Mouse (Mus musculus): ENCODE results near the gene Olfr70. TPM values are rescaled to one million over a fixed set of nuclear protein-coding genes. Genes with fewer than 3 reads are reported as not detected.

Olfr70 gene
- not detected for total RNA-seq (2022)

- DNase-seq = no peak
Measured at GRCm38 (mm10) chr4:43700707-43701106, at the start of gene Olfr70. Gene Olfr70, minus strand, starts transcription at chr4:43700807.

GRCm38 (mm10) chr4:43745187-43745586, 44.6 kb upstream of the Olfr70 start:
- DNase-seq = no peak

DNA sequence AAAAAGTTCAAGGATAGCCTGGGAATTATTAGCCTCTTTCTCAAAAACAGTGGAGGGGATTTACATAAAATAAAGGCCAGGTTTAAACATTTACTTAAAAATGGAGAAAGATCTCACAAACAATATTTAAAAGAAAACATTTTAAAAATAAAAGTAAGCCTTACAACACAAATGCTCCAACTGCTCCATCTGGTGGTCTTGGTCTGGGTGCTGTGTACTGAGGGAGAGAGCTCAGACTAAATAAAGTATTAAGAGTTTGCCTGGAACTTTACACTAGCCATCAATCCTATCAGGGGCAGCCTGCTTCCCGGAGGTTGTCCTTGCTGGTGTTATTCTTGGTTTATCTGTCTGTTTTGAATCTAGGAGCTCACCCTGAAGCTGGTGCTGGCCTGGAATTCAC, 42.5 kb upstream of the Olfr70 start:
- DNase-seq = no peak

- no peak for DNase-seq
Measured at GRCm38 (mm10) chr4:43742637-43743036, 42.0 kb upstream of the Olfr70 start.

DNA sequence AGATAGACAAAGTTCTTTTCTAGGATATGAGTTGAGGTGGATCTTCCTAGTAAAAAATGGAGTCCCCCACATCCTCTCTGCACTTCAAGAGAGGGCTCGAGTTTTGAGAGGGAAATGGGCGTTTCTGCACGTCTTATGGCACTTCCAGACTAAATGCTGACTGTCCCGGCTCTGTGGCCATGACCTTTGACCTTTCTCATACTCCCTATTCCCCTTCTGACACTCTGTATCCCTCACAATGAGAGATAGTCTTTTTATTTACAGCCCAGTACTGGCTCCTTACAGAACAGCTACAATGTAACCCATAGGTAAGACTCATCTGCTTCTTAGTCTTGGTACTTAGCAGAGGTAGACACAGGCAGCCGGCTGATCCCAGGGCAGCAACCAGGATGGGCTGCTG, 40.9 kb upstream of the Olfr70 start:
- DNase-seq = no peak

DNA sequence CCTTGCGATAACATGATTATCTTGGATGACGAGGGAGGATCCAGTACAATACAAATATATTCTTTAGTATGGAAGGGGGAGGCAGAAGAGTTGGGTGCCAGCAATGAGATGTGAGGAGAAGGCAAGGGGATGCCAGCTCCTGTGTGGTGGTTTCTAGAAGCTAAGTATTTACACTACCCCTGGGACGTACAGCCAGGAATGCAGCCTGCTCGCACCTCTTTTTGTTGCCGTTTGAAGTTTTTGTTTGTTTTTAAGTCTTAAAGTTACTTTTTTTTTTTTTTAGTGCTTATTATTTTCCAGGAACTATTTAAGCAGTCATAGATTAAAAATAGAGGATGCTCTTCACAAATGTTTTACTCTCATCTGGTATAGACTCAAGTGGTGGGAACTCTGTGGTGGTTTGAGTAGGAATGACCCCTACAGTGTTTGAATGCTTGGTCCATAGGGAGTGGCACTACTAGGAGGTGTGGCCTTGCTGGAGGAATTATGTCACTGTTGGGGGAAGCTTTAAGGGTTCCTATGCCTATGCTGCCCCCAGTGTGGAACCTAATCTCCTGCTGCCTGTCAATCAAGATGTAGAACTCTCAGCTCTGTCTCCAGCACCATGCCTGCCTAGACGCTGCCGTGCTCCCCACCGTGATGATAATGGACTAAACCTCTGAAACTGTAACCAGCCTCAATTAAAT, 38.5 kb upstream of the Olfr70 start:
- DNase-seq = no peak

DNA sequence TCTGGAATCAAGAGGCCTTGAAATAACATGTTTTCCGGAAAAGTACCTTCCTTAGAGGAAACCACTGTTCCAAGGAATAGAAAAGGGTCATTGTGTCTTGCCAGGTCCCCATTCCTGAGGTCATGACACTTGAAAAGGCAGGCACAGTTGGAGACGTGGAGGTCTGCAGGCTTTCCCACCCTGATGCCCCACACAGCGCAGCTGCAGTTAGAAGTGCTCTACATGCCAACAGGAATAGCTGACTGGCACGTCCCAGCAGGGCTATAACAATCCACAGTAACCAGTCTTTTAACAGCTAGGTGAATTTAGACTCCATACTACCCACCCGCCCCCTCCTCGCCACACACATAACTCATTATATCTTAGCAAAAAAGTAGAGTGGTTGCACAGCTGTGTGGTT, 36.5 kb upstream of the Olfr70 start:
- no peak for DNase-seq

DNA sequence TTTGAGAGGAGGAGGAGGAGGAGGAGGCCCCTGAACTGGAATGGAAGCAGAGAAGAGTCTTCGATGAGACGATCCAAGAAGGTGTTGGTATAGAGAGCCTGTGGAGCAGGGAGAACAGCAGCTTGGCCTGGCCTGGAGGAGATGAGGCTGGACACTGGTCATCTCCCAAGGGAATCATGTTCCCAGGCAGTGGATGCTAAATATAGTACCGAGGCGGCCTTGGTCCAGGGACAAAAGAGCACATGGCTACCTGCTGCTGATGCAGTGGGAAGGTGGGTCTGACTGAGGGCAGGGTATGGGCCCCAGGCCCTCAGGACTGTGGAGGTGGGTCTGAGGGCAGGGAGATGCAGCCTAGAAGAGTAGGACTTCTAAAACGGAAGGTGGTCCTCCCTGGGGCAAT, 32.6 kb upstream of the Olfr70 start:
- no peak for DNase-seq

DNA sequence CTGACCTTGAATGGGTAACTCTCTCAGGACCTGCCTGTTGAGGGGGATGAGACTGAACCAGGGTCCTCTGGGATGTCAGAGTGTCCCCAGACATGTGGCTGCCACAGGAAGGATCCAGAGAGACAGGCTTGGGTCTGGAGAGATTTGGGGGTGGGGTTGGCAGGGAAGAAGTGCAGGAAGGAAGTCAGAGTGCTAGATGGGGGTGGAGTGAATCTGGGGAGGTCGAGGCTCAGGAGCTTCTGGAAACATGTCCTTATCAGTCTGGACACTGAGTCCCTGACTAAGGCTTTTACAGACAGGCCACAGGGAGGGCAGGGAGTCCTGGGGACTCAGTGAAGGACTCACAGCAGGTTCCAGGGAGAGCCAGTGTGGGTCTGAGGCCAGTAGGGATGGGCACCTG, 31.6 kb upstream of the Olfr70 start:
- no peak for DNase-seq

- DNase-seq = no peak
Measured at GRCm38 (mm10) chr4:43730750-43731297, 30.2 kb upstream of the Olfr70 start.

GRCm38 (mm10) chr4:43729794-43730550, 29.4 kb upstream of the Olfr70 start, which contains the start of gene Spaar:
Gene Spaar, plus strand, starts transcription at chr4:43730034.
- DNase-seq = no peak

GRCm38 (mm10) chr4:43729126-43729525, 28.5 kb upstream of the Olfr70 start:
- no peak for DNase-seq

- DNase-seq = peak; percentile 68
Measured at GRCm38 (mm10) chr4:43728576-43728954, 28.0 kb upstream of the Olfr70 start.

DNA sequence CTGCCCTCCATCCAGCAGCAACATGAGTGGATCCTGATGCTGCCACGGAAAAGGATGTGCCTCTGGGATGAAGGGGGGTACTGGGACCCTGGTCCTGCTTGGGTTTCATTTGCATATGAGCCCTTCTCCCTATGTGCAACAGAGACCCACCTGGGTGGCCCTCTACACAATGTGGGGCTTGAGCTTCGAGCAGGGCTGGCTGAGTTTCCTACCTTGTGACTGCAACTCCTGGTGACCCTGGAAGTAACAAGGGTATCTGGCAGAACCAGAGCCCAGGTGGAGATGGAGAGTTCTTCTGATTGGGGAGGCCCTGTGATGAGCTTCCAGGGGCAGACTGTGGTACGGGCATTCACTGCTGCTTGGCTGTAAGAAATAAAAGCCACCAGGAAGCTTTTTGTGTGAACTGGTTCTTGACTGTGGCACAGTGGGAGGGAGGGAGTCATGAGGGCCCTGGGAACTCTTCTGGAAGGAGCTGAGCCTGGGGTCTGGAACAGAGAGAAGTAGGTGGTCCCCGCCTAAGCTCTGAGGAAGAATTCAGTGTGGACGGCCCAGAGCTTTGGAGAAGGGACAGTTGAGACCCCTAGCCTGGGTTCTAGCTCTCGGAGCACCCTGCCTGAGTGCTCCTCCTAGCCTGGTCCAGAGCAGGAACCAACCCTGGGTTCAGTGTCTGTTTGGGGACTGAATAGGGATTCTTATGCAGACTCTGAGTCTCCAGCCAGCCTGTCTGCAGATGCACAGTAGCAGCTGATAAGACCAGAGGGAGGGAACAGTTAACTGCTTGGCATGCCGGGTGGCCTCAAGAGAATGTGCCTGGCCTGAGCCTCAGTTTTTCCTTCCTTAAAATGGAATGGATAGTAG, 27.3 kb upstream of the Olfr70 start:
- DNase-seq = no peak

DNA sequence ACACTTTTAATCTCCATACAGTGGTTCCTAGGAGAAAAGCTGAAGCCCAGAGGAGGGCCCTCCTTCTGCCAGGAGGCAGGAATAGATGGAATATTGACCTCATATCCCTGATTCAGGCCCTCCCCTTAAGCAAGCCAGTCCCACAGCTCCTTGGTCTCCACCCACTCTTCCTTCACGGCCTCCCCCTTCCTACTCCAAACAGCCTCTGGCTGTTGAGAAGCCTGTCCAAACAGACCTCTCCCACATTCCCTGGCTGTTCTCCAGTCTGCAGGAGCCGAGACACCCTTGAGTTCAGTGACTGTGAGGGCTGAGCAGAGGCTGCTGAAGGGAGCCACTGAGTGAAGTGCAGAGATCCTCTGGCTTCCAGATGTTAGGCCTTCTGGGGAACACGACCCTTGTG, 26.4 kb upstream of the Olfr70 start, which contains the start of gene Hrct1:
Gene Hrct1 (plus strand): TSS at position 194 of the 400 bp plus-strand sequence.
- DNase-seq = peak; percentile 68

- no peak for DNase-seq
Measured at GRCm38 (mm10) chr4:43726228-43726993, 25.8 kb upstream of the Olfr70 start.

DNA sequence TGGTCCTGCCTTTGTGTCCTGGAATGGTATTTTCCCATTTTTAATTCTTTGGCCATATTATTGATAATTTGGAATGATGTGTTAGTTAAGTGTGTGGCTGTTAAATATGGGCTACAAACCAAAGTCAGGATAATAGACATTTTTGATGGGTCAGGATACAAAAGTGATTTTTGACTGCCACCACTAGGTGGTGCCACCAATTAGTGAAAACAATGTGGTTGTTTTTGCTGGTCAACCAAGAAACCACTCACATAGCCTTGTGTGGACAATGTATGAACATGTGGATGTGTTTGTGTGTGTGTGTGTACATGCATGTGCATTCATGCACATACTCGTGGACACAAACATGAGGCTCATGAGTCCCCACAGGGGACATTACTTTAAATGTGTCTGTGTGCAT, 24.2 kb upstream of the Olfr70 start:
- no peak for DNase-seq

DNA sequence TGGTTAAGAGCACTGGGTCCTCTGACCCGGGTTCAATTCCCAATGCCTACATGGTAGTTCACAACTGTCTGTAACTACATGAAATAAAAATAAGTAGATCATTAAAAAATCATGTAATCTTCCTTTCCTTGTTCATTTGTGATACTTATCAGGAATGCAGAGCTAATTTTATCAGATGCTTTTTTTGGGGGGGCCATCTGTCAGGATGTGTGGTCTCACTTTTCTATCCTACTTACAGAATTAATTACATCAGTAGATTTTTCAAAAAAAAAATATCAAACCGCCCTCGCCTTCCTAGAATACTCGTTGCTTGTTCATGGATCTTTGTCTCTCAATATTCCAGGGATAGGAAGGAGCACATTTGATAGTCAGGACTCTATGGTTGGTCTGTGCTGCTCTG, 21.6 kb upstream of the Olfr70 start:
- DNase-seq = no peak

DNA sequence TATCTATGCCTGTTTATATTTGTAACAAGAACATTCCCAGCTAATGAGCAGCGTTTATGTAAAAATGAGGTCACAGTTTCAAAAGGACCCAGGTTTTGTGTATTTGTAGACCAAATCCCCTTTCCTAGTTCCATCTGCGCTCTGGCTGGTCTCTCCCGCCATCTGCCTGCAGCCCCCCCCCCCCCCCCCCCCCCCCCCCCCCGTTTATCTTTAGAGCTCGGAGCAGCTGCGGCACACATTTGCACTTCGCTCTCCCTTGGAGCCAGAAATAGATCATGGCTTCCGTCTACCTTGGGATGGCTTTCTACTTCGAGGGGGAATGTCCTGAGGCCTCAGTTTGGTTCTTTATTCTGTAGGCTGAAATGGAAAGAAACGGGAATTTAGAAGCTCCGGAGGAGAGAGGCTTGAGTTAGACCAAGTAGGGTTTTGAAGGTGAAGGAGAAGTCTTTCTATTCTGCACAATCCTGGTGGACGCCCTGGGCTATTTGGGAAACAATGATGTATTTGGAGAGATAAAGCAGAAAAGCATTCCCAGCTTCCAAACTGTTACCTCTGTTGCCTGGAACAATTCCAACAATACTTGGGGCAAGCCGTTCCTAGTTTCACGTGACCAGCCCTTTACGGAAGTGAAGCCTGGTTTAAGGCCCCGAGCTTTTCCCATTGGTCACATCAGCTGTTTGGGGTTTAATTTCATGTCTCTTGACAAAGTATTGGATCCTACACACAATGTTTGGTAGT, 20.1 kb upstream of the Olfr70 start:
- DNase-seq = no peak

DNA sequence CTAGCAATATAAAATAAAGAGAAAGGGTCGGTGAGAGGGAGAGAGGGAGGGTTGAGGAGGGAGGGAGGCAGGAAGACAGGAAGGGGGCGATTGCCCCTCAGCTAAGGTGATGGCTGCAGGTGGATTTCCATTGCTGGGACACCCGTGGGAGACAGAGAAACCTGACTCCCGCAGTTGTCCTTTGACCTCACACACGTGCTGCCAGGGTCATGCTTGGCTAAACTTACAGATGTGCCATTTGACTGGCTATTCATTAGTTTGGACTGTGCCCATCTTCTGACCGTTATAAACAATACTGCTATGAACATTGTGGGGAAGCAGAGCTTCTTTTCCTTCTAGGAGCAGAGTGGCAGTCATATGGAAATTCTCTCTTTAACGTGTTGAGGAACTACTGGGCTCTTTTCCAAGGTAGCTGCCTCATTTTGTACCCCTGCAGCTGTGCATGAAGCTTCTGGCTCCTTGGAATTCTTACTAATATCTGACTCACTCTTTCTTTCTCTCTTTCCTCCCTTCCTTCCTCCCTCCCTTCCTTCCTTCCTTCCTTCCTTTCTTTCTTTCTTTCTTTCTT, 13.1 kb upstream of the Olfr70 start:
- no peak for DNase-seq

DNA sequence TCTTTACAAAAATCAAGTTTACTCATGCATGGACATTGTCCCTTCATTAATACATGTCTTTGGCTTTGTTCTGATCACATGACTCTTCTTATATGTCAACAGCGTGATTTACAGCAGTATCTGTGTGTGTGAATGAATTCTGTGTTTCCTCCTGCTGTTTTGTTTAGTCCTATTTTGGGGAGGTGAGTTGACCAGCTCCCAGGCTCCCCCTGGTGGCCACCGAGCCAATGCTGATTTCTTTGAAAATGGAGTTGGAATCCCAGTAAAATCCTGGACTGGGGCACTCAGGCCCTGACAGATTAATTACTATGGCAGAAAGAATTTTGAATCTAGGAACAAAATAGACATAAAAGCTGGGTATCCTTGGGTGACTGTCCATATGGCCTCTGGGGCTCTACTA, 11.2 kb upstream of the Olfr70 start:
- peak; percentile 55 for DNase-seq

Data from adrenal gland, adult 8-10 months (tissue).